Mouse (Mus musculus) intestine, embryonic 16.5 days (tissue): ENCODE data around the gene Slc6a6. TPM values are rescaled to one million over a fixed set of nuclear protein-coding genes. Genes with fewer than 3 reads are reported as not detected.

Experiments
- ATAC-seq: fragments of 200-750 bp; cut with Nextera tagmentation; 2 replicates; pipeline ENCODE4 v1.8.0; 2017; ENCODE audit warnings: moderate TSS enrichment, moderate library complexity
- H3K27ac ChIP-seq: fragments of 300-500 bp; sonication (generic); 2 replicates; pipeline ENCODE4 v1.5.1; 2014; ENCODE audit warnings: mild to moderate bottlenecking, low read length
- H3K27me3 ChIP-seq: fragments of 300-500 bp; sonication (generic); replicated peaks from 2 replicates; pipeline ENCODE4 v1.6.1; 2014; ENCODE audit warnings: low read length, control low read depth, mixed read lengths; ENCODE audit not compliant: control insufficient read depth, insufficient read depth
- H3K36me3 ChIP-seq: fragments of 300-500 bp; sonication (generic); 2 replicates; pipeline ENCODE4 v1.6.1; 2014; ENCODE audit warnings: low read length, control low read depth; ENCODE audit not compliant: control insufficient read depth, insufficient read depth
- H3K4me1 ChIP-seq: fragments of 300-500 bp; sonication (generic); 2 replicates; pipeline ENCODE4 v1.6.1; 2014; ENCODE audit warnings: low read length, control low read depth, mixed read lengths; ENCODE audit not compliant: control insufficient read depth, insufficient read depth
- H3K4me2 ChIP-seq: fragments of 300-500 bp; sonication (generic); 2 replicates; pipeline ENCODE4 v1.6.1; 2014; ENCODE audit warnings: low read depth, low read length, control low read depth
- H3K4me3 ChIP-seq: fragments of 300-500 bp; sonication (generic); 2 replicates; pipeline ENCODE4 v1.5.1; 2014; ENCODE audit warnings: mild to moderate bottlenecking, low read length
- H3K9ac ChIP-seq: fragments of 300-500 bp; sonication (generic); 2 replicates; pipeline ENCODE4 v1.6.1; 2014; ENCODE audit warnings: low read depth, low read length
- H3K9me3 ChIP-seq: fragments of 300-500 bp; sonication (generic); 2 replicates; pipeline ENCODE4 v1.6.1; 2016; ENCODE audit warnings: low read length, control low read depth; ENCODE audit not compliant: control insufficient read depth
- WGBS: fragments of 180-500 bp; shearing (Covaris S2); extraction: QIAGEN DNeasy Blood & Tissue Kit; methylation state at CpG from one replicate; pipeline ENCODE4 v1.1.7; 2014; 5-methylcytosine and 5-hydroxymethylcytosine counted together
- polyA plus RNA-seq: library from polyadenylated mRNA; unstranded; fragments of >200 nt; fragmentation: Nextera tagmentation; extraction: Ambion mirVana; gene quantifications from 2 replicates; pipeline ENCODE4 v1.2.1, GENCODE M21; 2015

Gene Slc6a6
- polyA plus RNA-seq, 1 experiment from 2014 or later = 103 TPM

DNA sequence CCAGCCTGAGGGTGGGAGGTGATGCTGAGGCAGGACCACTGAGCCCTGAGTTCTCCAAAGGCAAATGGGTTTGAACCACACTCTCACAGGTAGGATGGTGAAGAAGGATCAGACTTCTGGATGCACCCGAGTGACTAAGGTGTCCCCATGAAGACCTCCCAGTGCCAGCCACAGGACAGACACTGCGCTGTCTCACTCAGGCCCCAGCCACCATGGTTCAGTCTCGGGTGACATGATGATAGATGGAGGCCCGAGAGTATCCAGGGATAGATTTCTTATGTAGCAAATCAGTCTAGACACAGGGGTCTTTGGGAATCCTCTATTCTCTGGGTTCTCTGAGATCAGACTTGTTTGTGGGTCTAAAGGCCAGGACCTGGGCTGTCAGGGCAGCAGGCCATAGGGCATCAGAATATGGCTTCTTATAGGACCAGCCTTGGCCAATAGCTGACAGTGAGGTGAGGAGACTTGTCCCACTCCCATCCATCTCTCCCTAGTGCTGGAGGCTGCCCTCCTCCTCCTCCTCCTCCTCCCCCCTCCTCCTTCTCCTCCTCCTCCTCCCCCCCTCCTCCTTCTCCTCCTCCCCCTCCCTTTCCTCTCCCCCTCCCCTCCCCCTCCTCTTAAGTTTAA is 36.8 kb downstream of the Slc6a6 start:
- Histone ChIP-seq H3K36me3 (peaks cover 20% of the 10 kb centered on the region; the same call in 1 of the 2 replicates), H3K4me1 (peaks cover 22% of the 10 kb centered on the region), H3K4me3 (no peak overlapping the region), H3K9me3 (no peaks in the 10 kb centered on the region), H3K9ac (peak overlapping the region; percentile 40; the same call in 1 of the 2 replicates), H3K27me3 (no peaks in the 10 kb centered on the region), H3K4me2 (no peak overlapping the region), H3K27ac (no peak overlapping the region)
- 54% methylated on average over 4 of the region's 4 CpGs for WGBS
- ATAC-seq = no peak

- 57% methylated on average over 12 of the region's 12 CpGs for WGBS
- no peak overlapping the region for H3K27ac ChIP-seq
- peak; percentile 21; the same call in 1 of the 2 replicates for ATAC-seq
- H3K4me3 ChIP-seq = no peak overlapping the region
- peaks cover 23% of the 10 kb centered on the region; the same call in 1 of the 2 replicates for H3K36me3 ChIP-seq
- H3K9ac ChIP-seq = no peak overlapping the region
- no peaks in the 10 kb centered on the region for H3K27me3 ChIP-seq
- peaks cover 22% of the 10 kb centered on the region for H3K4me1 ChIP-seq
- no peaks in the 10 kb centered on the region for H3K9me3 ChIP-seq
- H3K4me2 ChIP-seq = no peak overlapping the region
Measured at GRCm38 (mm10) chr6:91721215-91721701, 37.4 kb downstream of the Slc6a6 start.

- ATAC-seq = no peak
- H3K9me3 ChIP-seq = no peaks in the 10 kb centered on the region
- H3K27me3 ChIP-seq = no peaks in the 10 kb centered on the region
- H3K36me3 ChIP-seq = peaks cover 29% of the 10 kb centered on the region
- no peak overlapping the region for H3K9ac ChIP-seq
- 56% methylated on average over 1 of the region's 1 CpGs for WGBS
- peaks cover 33% of the 10 kb centered on the region for H3K4me1 ChIP-seq
- no peak overlapping the region for H3K4me2 ChIP-seq
- no peak overlapping the region for H3K27ac ChIP-seq
- H3K4me3 ChIP-seq = no peak overlapping the region
Measured at GRCm38 (mm10) chr6:91727361-91727760, 43.5 kb downstream of the Slc6a6 start.

GRCm38 (mm10) chr6:91728939-91729619 is 45.2 kb downstream of the Slc6a6 start:
- Histone ChIP-seq H3K9ac (peak overlapping the region; percentile 17; the same call in 1 of the 2 replicates), H3K9me3 (no peaks in the 10 kb centered on the region), H3K27me3 (no peaks in the 10 kb centered on the region), H3K4me3 (no peak overlapping the region), H3K4me2 (no peak overlapping the region), H3K4me1 (peaks cover 33% of the 10 kb centered on the region), H3K36me3 (peaks cover 27% of the 10 kb centered on the region), H3K27ac (peak overlapping the region; percentile 78)
- ATAC-seq = peak; percentile 65
- 41% methylated on average over 6 of the region's 6 CpGs for WGBS

GRCm38 (mm10) chr6:91729677-91730127 is 45.8 kb downstream of the Slc6a6 start:
- peaks cover 33% of the 10 kb centered on the region for H3K4me1 ChIP-seq
- no peak overlapping the region for H3K4me3 ChIP-seq
- peaks cover 21% of the 10 kb centered on the region for H3K36me3 ChIP-seq
- no peak overlapping the region for H3K4me2 ChIP-seq
- no peaks in the 10 kb centered on the region for H3K9me3 ChIP-seq
- 9% methylated on average over 12 of the region's 12 CpGs for WGBS
- no peaks in the 10 kb centered on the region for H3K27me3 ChIP-seq
- peak; percentile 76 for ATAC-seq
- H3K27ac ChIP-seq = peak overlapping the region; percentile 78
- H3K9ac ChIP-seq = 0 out of 2 replicates have a peak overlapping the region, but pooled peaks have one; percentile 17

DNA sequence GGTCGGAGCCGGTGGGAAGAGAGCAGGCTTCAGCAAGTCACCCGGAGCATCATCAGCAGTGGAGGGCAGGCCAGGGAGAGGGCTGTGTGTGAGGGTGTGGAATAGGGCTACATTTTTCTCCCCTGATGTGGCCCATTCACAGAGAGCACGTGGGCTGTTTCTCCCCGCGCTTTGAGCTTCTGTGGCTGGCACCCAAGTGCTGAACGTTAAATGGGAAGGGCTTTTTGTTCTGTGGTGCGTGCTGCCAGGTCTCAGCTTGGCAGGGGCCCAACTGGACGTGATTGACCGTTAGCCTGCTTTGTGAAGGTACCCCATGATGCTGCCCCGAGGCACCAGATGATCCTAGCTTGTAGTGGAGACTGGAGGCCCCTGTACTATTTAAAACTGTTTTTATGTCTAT is 48.3 kb downstream of the Slc6a6 start:
- Histone ChIP-seq H3K27me3 (no peaks in the 10 kb centered on the region), H3K4me2 (no peak overlapping the region), H3K36me3 (peaks cover 16% of the 10 kb centered on the region), H3K27ac (no peak overlapping the region), H3K4me1 (peaks cover 51% of the 10 kb centered on the region), H3K4me3 (no peak overlapping the region), H3K9ac (no peak overlapping the region), H3K9me3 (no peaks in the 10 kb centered on the region)
- 86% methylated on average over 11 of the region's 11 CpGs for WGBS
- no peak for ATAC-seq

GRCm38 (mm10) chr6:91736471-91736870 is 52.6 kb downstream of the Slc6a6 start:
- Histone ChIP-seq H3K4me1 (peaks cover 29% of the 10 kb centered on the region), H3K27me3 (no peaks in the 10 kb centered on the region), H3K9ac (no peak overlapping the region), H3K4me2 (no peak overlapping the region), H3K27ac (peak overlapping the region; percentile 10; the same call in 1 of the 2 replicates), H3K9me3 (no peaks in the 10 kb centered on the region), H3K4me3 (no peak overlapping the region), H3K36me3 (peaks cover 18% of the 10 kb centered on the region)
- ATAC-seq = peak; percentile 39; the same call in 1 of the 2 replicates
- 40% methylated on average over 5 of the region's 5 CpGs for WGBS

GRCm38 (mm10) chr6:91737451-91737850 is 53.6 kb downstream of the Slc6a6 start:
- Histone ChIP-seq H3K36me3 (peaks cover 18% of the 10 kb centered on the region), H3K9ac (no peak overlapping the region), H3K9me3 (no peaks in the 10 kb centered on the region), H3K4me1 (peaks cover 29% of the 10 kb centered on the region), H3K27ac (peak overlapping the region; percentile 21), H3K4me3 (no peak overlapping the region), H3K4me2 (no peak overlapping the region), H3K27me3 (no peaks in the 10 kb centered on the region)
- ATAC-seq = no peak
- WGBS = 85% methylated on average over 7 of the region's 7 CpGs

DNA sequence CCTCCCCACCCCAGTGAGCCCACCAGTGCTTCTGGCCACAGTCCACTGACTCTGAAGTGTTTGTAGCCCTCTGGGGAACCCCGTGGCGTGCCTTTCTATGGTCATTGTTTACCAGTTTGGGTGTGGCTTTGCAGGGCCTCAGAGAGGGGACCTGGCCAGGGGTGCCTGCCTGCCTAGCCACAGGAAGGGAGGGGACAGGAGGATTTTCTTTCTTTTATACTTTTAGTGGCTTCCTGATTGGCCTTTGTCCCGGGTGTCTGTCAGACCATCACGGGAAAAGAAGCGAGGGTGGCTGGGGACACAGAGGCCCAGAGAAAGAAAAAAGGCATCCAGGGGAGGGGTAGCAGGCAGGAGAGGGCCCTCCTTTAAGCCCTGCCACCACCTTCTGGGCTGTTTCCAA is 54.2 kb downstream of the Slc6a6 start:
- Histone ChIP-seq H3K9ac (no peak overlapping the region), H3K4me2 (no peak overlapping the region), H3K36me3 (peaks cover 19% of the 10 kb centered on the region), H3K27me3 (no peaks in the 10 kb centered on the region), H3K9me3 (no peaks in the 10 kb centered on the region), H3K27ac (peak overlapping the region; percentile 21), H3K4me1 (peaks cover 29% of the 10 kb centered on the region), H3K4me3 (no peak overlapping the region)
- WGBS = 38% methylated on average over 5 of the region's 5 CpGs
- peak; percentile 77 for ATAC-seq
